Mouse (Mus musculus): ENCODE measurements around the gene Nanos1. TPM values are rescaled to one million over a fixed set of nuclear protein-coding genes. Genes with fewer than 3 reads are reported as not detected.

The Nanos1 gene
- total and polyA plus RNA-seq, 3 experiments = 0.14 to 0.29 (median 0.20) TPM

DNA sequence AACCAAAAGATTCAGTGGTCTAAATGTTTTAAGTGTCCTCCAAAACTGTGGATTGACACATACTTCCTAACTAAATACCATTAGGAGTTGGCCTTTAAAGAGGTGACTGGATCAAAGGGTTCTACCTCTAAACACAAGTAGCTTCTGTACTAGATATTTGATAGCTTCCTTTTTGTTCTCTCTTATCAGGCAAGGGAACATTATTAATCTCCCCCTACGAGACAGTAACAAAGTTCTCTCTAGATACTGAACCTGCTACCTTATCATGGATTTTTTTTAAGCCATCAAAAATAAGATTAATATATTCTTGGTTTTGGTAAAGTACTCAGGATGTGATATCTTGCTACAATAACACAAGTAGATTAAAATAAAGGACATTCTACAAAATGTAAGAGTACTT, 28.9 kb downstream of the Nanos1 start:
- H3K27ac ChIP-seq = no peak overlapping the region
- H3K4me3 ChIP-seq = no peak overlapping the region
- no peaks in the 10 kb centered on the region for H3K27me3 ChIP-seq (ENCODE audit: control insufficient read depth, insufficient read depth, low read length)
- no peak overlapping the region for H3K9ac ChIP-seq (ENCODE audit: low read depth, low read length)
- TF ChIP-seq CTCF (IDR thresholded peaks at IDR 0.05) (no peak), POLR2A (IDR thresholded peaks at IDR 0.05; ENCODE audit: insufficient read depth, low read depth, low read length) (no peak), EP300 (IDR thresholded peaks at IDR 0.05; ENCODE audit: insufficient read depth, low read depth, low read length) (no peak)
- peaks cover 35% of the 10 kb centered on the region for H3K36me3 ChIP-seq (ENCODE audit: control insufficient read depth, insufficient read depth, low read length)
- H3K79me2 ChIP-seq (replicated peaks; ENCODE audit: control insufficient read depth, insufficient read depth, low read length) = 0 out of 2 replicates have a peak, but pooled peaks cover 1% of the 10 kb centered on the region
- 27% methylated on average over 1 of the region's 1 CpGs for WGBS
- DNase-seq = no peak
- intact Hi-C loops (cut with DNase I) = no loop called here
- peaks cover 10% of the 10 kb centered on the region for H3K4me1 ChIP-seq (ENCODE audit: control insufficient read depth, insufficient read depth, low read length)

DNA sequence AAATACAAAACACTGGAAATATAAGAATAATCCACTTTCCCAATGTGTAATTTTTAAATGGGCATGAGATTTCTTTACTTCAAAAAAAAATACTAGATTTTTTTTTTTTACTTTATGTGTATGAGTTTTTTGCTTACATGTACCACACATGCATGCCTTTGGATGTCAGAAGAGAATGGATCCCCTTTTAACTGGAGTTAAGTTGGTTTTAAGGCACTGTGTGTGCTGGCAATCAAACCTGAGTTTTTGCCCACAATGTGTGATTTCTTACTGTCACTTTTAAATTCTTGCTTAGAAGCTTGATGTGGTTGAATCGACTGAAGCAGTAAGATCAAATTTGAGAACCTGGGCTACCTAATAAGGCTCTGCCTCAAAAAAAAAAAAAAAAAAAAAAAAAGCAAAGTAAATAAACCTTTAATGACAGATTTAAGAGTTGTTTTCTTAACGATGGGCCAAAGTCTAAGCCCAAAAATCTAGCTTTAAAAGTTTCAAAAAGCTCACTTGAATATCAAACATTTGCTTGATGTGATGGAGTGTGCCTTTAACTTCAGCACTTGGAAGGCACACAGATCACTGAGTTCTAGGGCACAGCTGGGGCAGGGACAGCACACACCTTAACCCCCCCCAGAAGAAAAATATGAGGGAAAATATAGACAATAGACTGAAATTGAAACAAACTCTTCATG, 31.8 kb downstream of the Nanos1 start:
- Histone ChIP-seq H3K4me3 (no peak overlapping the region), H3K9ac (ENCODE audit: low read depth, low read length) (no peak overlapping the region), H3K36me3 (ENCODE audit: control insufficient read depth, insufficient read depth, low read length) (peaks cover 27% of the 10 kb centered on the region), H3K27ac (no peak overlapping the region), H3K4me1 (ENCODE audit: control insufficient read depth, insufficient read depth, low read length) (peaks cover 10% of the 10 kb centered on the region), H3K79me2 (replicated peaks; ENCODE audit: control insufficient read depth, insufficient read depth, low read length) (peaks cover 3% of the 10 kb centered on the region; the same call in 1 of the 2 replicates), H3K27me3 (ENCODE audit: control insufficient read depth, insufficient read depth, low read length) (no peaks in the 10 kb centered on the region)
- TF ChIP-seq EP300 (IDR thresholded peaks at IDR 0.05; ENCODE audit: insufficient read depth, low read depth, low read length) (no peak), POLR2A (IDR thresholded peaks at IDR 0.05; ENCODE audit: insufficient read depth, low read depth, low read length) (no peak), CTCF (IDR thresholded peaks at IDR 0.05) (no peak)
- intact Hi-C loops (cut with DNase I) = no loop called here
- DNase-seq = no peak
- WGBS = 30% methylated on average over 2 of the region's 2 CpGs

GRCm38 (mm10) chr19:60788214-60788960, 32.6 kb downstream of the Nanos1 start:
- Histone ChIP-seq H3K4me3 (peak overlapping the region; percentile 97), H3K36me3 (ENCODE audit: control insufficient read depth, insufficient read depth, low read length) (peaks cover 25% of the 10 kb centered on the region), H3K79me2 (replicated peaks; ENCODE audit: control insufficient read depth, insufficient read depth, low read length) (peaks cover 3% of the 10 kb centered on the region; the same call in 1 of the 2 replicates), H3K4me1 (ENCODE audit: control insufficient read depth, insufficient read depth, low read length) (peaks cover 10% of the 10 kb centered on the region), H3K9ac (ENCODE audit: low read depth, low read length) (no peak overlapping the region), H3K27ac (no peak overlapping the region), H3K27me3 (ENCODE audit: control insufficient read depth, insufficient read depth, low read length) (no peaks in the 10 kb centered on the region)
- DNase-seq = no peak
- no peak for TF ChIP-seq CTCF (IDR thresholded peaks at IDR 0.05)
- TF ChIP-seq POLR2A (IDR thresholded peaks at IDR 0.05; ENCODE audit: insufficient read depth, low read depth, low read length) = no peak
- no peak for TF ChIP-seq EP300 (IDR thresholded peaks at IDR 0.05; ENCODE audit: insufficient read depth, low read depth, low read length)
- intact Hi-C loops (cut with DNase I) = no loop called here
- WGBS = 24% methylated on average over 6 of the region's 6 CpGs

GRCm38 (mm10) chr19:60789452-60789851, 33.7 kb downstream of the Nanos1 start:
- Histone ChIP-seq H3K4me1 (ENCODE audit: control insufficient read depth, insufficient read depth, low read length) (peaks cover 10% of the 10 kb centered on the region), H3K27me3 (ENCODE audit: control insufficient read depth, insufficient read depth, low read length) (no peaks in the 10 kb centered on the region), H3K4me3 (peak overlapping the region; percentile 97), H3K27ac (peak overlapping the region; percentile 100), H3K36me3 (ENCODE audit: control insufficient read depth, insufficient read depth, low read length) (peaks cover 19% of the 10 kb centered on the region), H3K9ac (ENCODE audit: low read depth, low read length) (peak overlapping the region; percentile 83), H3K79me2 (replicated peaks; ENCODE audit: control insufficient read depth, insufficient read depth, low read length) (peaks cover 3% of the 10 kb centered on the region; the same call in 1 of the 2 replicates)
- intact Hi-C loops (cut with DNase I) = no loop called here
- DNase-seq = no peak
- 2% methylated on average over 7 of the region's 7 CpGs for WGBS
- TF ChIP-seq POLR2A (IDR thresholded peaks at IDR 0.05; ENCODE audit: insufficient read depth, low read depth, low read length) = no peak
- TF ChIP-seq CTCF (IDR thresholded peaks at IDR 0.05) = no peak
- no peak for TF ChIP-seq EP300 (IDR thresholded peaks at IDR 0.05; ENCODE audit: insufficient read depth, low read depth, low read length)

- H3K36me3 ChIP-seq (ENCODE audit: control insufficient read depth, insufficient read depth, low read length) = peaks cover 17% of the 10 kb centered on the region
- intact Hi-C loops (cut with DNase I) = loop anchor here (5.0 kb wide), 1 partner anchor 208 kb away; the partner anchor contains the start of gene Cacul1
- H3K4me1 ChIP-seq (ENCODE audit: control insufficient read depth, insufficient read depth, low read length) = peaks cover 8% of the 10 kb centered on the region
- WGBS = under 1% methylated on average over 60 of the region's 60 CpGs
- peaks cover 3% of the 10 kb centered on the region; the same call in 1 of the 2 replicates for H3K79me2 ChIP-seq (replicated peaks; ENCODE audit: control insufficient read depth, insufficient read depth, low read length)
- TF ChIP-seq POLR2A (IDR thresholded peaks at IDR 0.05; ENCODE audit: insufficient read depth, low read depth, low read length) = no peak
- H3K4me3 ChIP-seq = peak overlapping the region; percentile 97
- peak; percentile 65 to 73 for DNase-seq
- H3K9ac ChIP-seq (ENCODE audit: low read depth, low read length) = peak overlapping the region; percentile 83
- H3K27me3 ChIP-seq (ENCODE audit: control insufficient read depth, insufficient read depth, low read length) = no peaks in the 10 kb centered on the region
- peak overlapping the region; percentile 100 for H3K27ac ChIP-seq
Observed at GRCm38 (mm10) chr19:60789919-60790506, 34.2 kb downstream of the Nanos1 start.
